ENCODE assay signal across 9 mouse cellular contexts in genomic region chr2:127336497-127336832, GRCm38 (mm10). TPM values are rescaled to one million over a fixed set of nuclear protein-coding genes. Genes with fewer than 3 reads are reported as not detected.
DNase-seq lines count a peak whose midpoint lies in the region; ATAC-seq and TF ChIP-seq lines count a peak whose summit lies in the region.
"Had no signal": no experiment of that assay in that cellular context is flagged by ENCODE, and none has a peak within 500 bp of the region (broad histone marks: within the 10 kb centered on the region; RNA-seq: fewer than 3 reads in every experiment).

No protein-coding gene starts in this region.

- peak overlapping the region; percentile 53 for H3K4me3 ChIP-seq in lung, embryonic 15.5 days
- H3K4me3 ChIP-seq in embryonic fibroblast, embryonic 13.5 days (ENCODE audit: insufficient read depth, low read length) = peak overlapping the region; percentile 45
- peak overlapping the region; percentile 56 for H3K4me3 ChIP-seq in intestine, postnatal 0 days (ENCODE audit: low read depth, low read length)
- peak overlapping the region; percentile 49 for H3K4me3 ChIP-seq in neural tube, embryonic 14.5 days (ENCODE audit: low read depth, low read length)

- H3K9ac ChIP-seq in lung, embryonic 15.5 days = peak overlapping the region; percentile 52
- H3K9ac ChIP-seq in intestine, postnatal 0 days (ENCODE audit: low read depth, low read length) = peak overlapping the region; percentile 31; the same call in 1 of the 2 replicates
- peak overlapping the region; percentile 55 for H3K9ac ChIP-seq in neural tube, embryonic 14.5 days (replicated peaks; ENCODE audit: low read depth, low read length)

- no peak for DNase-seq in lung, postnatal 4 days
- no peak for DNase-seq in gastrocnemius, postnatal 36 days
- no peak for DNase-seq in embryo, embryonic 10 days (ENCODE audit: low spot score)

- H3K27ac ChIP-seq in lung, embryonic 15.5 days = 0 out of 2 replicates have a peak overlapping the region, but pooled peaks have one; percentile 21
- H3K27ac ChIP-seq in embryonic fibroblast, embryonic 13.5 days (ENCODE audit: insufficient read depth, low read length) = no peak overlapping the region
- no peak overlapping the region for H3K27ac ChIP-seq in intestine, postnatal 0 days (ENCODE audit: low read depth, low read length)
- no peak overlapping the region for H3K27ac ChIP-seq in neural tube, embryonic 14.5 days (ENCODE audit: low read depth, low read length)

- TF ChIP-seq POLR2A in embryonic fibroblast, embryonic 13.5 days (IDR thresholded peaks at IDR 0.05; ENCODE audit: low read depth, low read length) = no peak

- H3K36me3 ChIP-seq in lung, embryonic 15.5 days = no peaks in the 10 kb centered on the region
- no peaks in the 10 kb centered on the region for H3K36me3 ChIP-seq in intestine, postnatal 0 days (ENCODE audit: control insufficient read depth, insufficient read depth)
- H3K36me3 ChIP-seq in neural tube, embryonic 14.5 days (ENCODE audit: control insufficient read depth, insufficient read depth, low read length) = no peaks in the 10 kb centered on the region

- peaks cover 16% of the 10 kb centered on the region for H3K27me3 ChIP-seq in lung, embryonic 15.5 days
- H3K27me3 ChIP-seq in intestine, postnatal 0 days (replicated peaks; ENCODE audit: control insufficient read depth, insufficient read depth, low read length) = peaks cover 16% of the 10 kb centered on the region
- H3K27me3 ChIP-seq in neural tube, embryonic 14.5 days (ENCODE audit: control insufficient read depth, insufficient read depth, low read length) = peaks cover 27% of the 10 kb centered on the region

- no peak; the same call in 1 of the 2 replicates for ATAC-seq in lung, embryonic 15.5 days (ENCODE audit: borderline replicate concordance, extremely low read depth, low FRiP score, low TSS enrichment)
- ATAC-seq in intestine, postnatal 0 days = no peak
- ATAC-seq in neural tube, embryonic 14.5 days (ENCODE audit: low read depth) = no peak
- ATAC-seq in megakaryocyte progenitor cell, adult 5-6 weeks (replicated peaks; ENCODE audit: poor library complexity) = no peak; the same call in 1 of the 2 replicates

- intact Hi-C loops in gastrocnemius, postnatal 36 days (cut with DNase I) = no loop called here

- TF ChIP-seq CTCF in embryonic fibroblast, embryonic 13.5 days (IDR thresholded peaks at IDR 0.05; ENCODE audit: borderline replicate concordance, insufficient read depth, low read length) = no peak
- no peak for TF ChIP-seq CTCF in intestine, postnatal 0 days (IDR thresholded peaks at IDR 0.05; ENCODE audit: low read depth)

- peak overlapping the region; percentile 97 for H3K4me2 ChIP-seq in lung, embryonic 15.5 days
- H3K4me2 ChIP-seq in intestine, postnatal 0 days (replicated peaks; ENCODE audit: low read depth) = peak overlapping the region; percentile 90
- peak overlapping the region; percentile 89 for H3K4me2 ChIP-seq in neural tube, embryonic 14.5 days (ENCODE audit: low read depth, low read length)

- 1% methylated on average over 33 of the region's 33 CpGs for WGBS in lung, embryonic 15.5 days
- 6% methylated on average over 32 of the region's 33 CpGs for WGBS in intestine, postnatal 0 days
- WGBS in neural tube, embryonic 14.5 days = 4% methylated on average over 24 of the region's 33 CpGs

- H3K4me1 ChIP-seq in lung, embryonic 15.5 days = peaks cover 24% of the 10 kb centered on the region
- H3K4me1 ChIP-seq in embryonic fibroblast, embryonic 13.5 days (ENCODE audit: control insufficient read depth, insufficient read depth, low read length) = no peaks in the 10 kb centered on the region
- H3K4me1 ChIP-seq in intestine, postnatal 0 days (replicated peaks; ENCODE audit: control insufficient read depth, insufficient read depth, low read length) = no peaks in the 10 kb centered on the region; the same call in 1 of the 2 replicates
- H3K4me1 ChIP-seq in neural tube, embryonic 14.5 days (ENCODE audit: control insufficient read depth, insufficient read depth, low read length) = peaks cover 4% of the 10 kb centered on the region; the same call in 1 of the 2 replicates

- H3K9me3 ChIP-seq in lung, embryonic 15.5 days = no peaks in the 10 kb centered on the region
- H3K9me3 ChIP-seq in intestine, postnatal 0 days (ENCODE audit: control insufficient read depth) = no peaks in the 10 kb centered on the region
- no peaks in the 10 kb centered on the region for H3K9me3 ChIP-seq in neural tube, embryonic 14.5 days (ENCODE audit: control insufficient read depth, low read length)

RNA-seq across cellular contexts. Expression of gene Dusp2, which starts 0.5 kb away (rescaled TPM):
- polyA plus RNA-seq in lung, embryonic 15.5 days (2015; fragmentation: Nextera tagmentation; extraction: Ambion mirVana) = 13.0 and 13.1 TPM in 2 replicates
- polyA plus RNA-seq in embryonic fibroblast, embryonic 13.5 days (2011; ENCODE audit: insufficient read length, low read depth, missing spikeins) = not detected in 2 replicates
- 3.7 and 4.4 TPM in 2 replicates for polyA plus RNA-seq in intestine, postnatal 0 days (2015; fragmentation: Nextera tagmentation; extraction: Ambion mirVana)
- polyA plus RNA-seq in neural tube, embryonic 14.5 days (2014; fragmentation: Nextera tagmentation; extraction: Ambion mirVana) = 12.4 and 14.9 TPM in 2 replicates
- total RNA-seq in megakaryocyte progenitor cell, adult 5-6 weeks (2015) = 76.0 and 76.5 TPM in 2 replicates
- total RNA-seq in megakaryocyte progenitor cell, adult 5-6 weeks (2017) = 83.2 and 90.0 TPM in 2 replicates
- 1 to 10 TPM in 1 of 2 experiments, under 1 TPM in 1; 0.72 to 1.3 TPM for total RNA-seq in gastrocnemius, postnatal 36 days (2021)

RNA-seq across cellular contexts. Expression of gene Astl, which starts 2.0 kb away (rescaled TPM):
- not detected in 2 replicates for polyA plus RNA-seq in lung, embryonic 15.5 days (2015; fragmentation: Nextera tagmentation; extraction: Ambion mirVana)
- not detected in 2 replicates for polyA plus RNA-seq in embryonic fibroblast, embryonic 13.5 days (2011; ENCODE audit: insufficient read length, low read depth, missing spikeins)
- polyA plus RNA-seq in intestine, postnatal 0 days (2015; fragmentation: Nextera tagmentation; extraction: Ambion mirVana) = not detected in 2 replicates
- polyA plus RNA-seq in neural tube, embryonic 14.5 days (2014; fragmentation: Nextera tagmentation; extraction: Ambion mirVana) = not detected in 2 replicates
- 0.15 and 0.30 TPM in 2 replicates for total RNA-seq in megakaryocyte progenitor cell, adult 5-6 weeks (2015)
- total RNA-seq in megakaryocyte progenitor cell, adult 5-6 weeks (2017) = 0.24 TPM in 1 of 2 replicates, not detected in the other
- not detected for total RNA-seq in gastrocnemius, postnatal 36 days (2021)

RNA-seq across cellular contexts. Expression of gene Adra2b, which starts 26.5 kb away (rescaled TPM):
- 0.18 and 0.41 TPM in 2 replicates for polyA plus RNA-seq in lung, embryonic 15.5 days (2015; fragmentation: Nextera tagmentation; extraction: Ambion mirVana)
- not detected in 2 replicates for polyA plus RNA-seq in embryonic fibroblast, embryonic 13.5 days (2011; ENCODE audit: insufficient read length, low read depth, missing spikeins)
- 1.3 and 1.4 TPM in 2 replicates for polyA plus RNA-seq in intestine, postnatal 0 days (2015; fragmentation: Nextera tagmentation; extraction: Ambion mirVana)
- 0.35 and 0.81 TPM in 2 replicates for polyA plus RNA-seq in neural tube, embryonic 14.5 days (2014; fragmentation: Nextera tagmentation; extraction: Ambion mirVana)
- not detected in 2 replicates for total RNA-seq in megakaryocyte progenitor cell, adult 5-6 weeks (2015)
- total RNA-seq in megakaryocyte progenitor cell, adult 5-6 weeks (2017) = not detected in 2 replicates
- under 1 TPM; 0.48 to 0.86 TPM for total RNA-seq in gastrocnemius, postnatal 36 days (2021)
- total RNA-seq: neutrophil, adult 5-6 weeks had no signal
